Mouse (Mus musculus) embryonic facial prominence, embryonic 14.5 days (tissue): Measurements from ENCODE around the gene Gpr68. TPM values are rescaled to one million over a fixed set of nuclear protein-coding genes. Genes with fewer than 3 reads are reported as not detected.

ENCODE experiments used
- ATAC-seq: fragments of 200-750 bp; cut with Nextera tagmentation; 2 replicates; pipeline ENCODE4 v1.8.0; 2017; ENCODE audit warnings: low read depth, moderate number of reproducible peaks, moderate TSS enrichment
- DNase-seq: peaks from one replicate; pipeline ENCODE4 v3.0.0-alpha.2; 2015; ENCODE audit warnings: low spot score
- H3K27ac ChIP-seq: fragments of 300-500 bp; sonication (generic); replicated peaks from 2 replicates; pipeline ENCODE4 v1.5.1; 2014; ENCODE audit warnings: low read depth, mild to moderate bottlenecking, low read length, moderate library complexity
- H3K27me3 ChIP-seq: fragments of 300-500 bp; sonication (generic); replicated peaks from 2 replicates; pipeline ENCODE4 v1.6.1; 2014; ENCODE audit warnings: low read length; ENCODE audit not compliant: control insufficient read depth, insufficient read depth
- H3K36me3 ChIP-seq: fragments of 300-500 bp; sonication (generic); 2 replicates; pipeline ENCODE4 v1.6.1; 2014; ENCODE audit warnings: low read length, mixed read lengths; ENCODE audit not compliant: control insufficient read depth, insufficient read depth
- H3K4me1 ChIP-seq: fragments of 300-500 bp; sonication (generic); 2 replicates; pipeline ENCODE4 v1.6.1; 2014; ENCODE audit warnings: antibody characterized with exemption, low read length; ENCODE audit not compliant: control insufficient read depth, insufficient read depth
- H3K4me2 ChIP-seq: fragments of 300-500 bp; sonication (generic); 2 replicates; pipeline ENCODE4 v1.6.1; 2014; ENCODE audit warnings: low read depth, mild to moderate bottlenecking, low read length, moderate library complexity, mixed read lengths
- H3K4me3 ChIP-seq: fragments of 300-500 bp; sonication (generic); 2 replicates; pipeline ENCODE4 v1.5.1; 2014; ENCODE audit warnings: low read depth, mild to moderate bottlenecking, low read length
- H3K9ac ChIP-seq: fragments of 300-500 bp; sonication (generic); 2 replicates; pipeline ENCODE4 v1.6.1; 2014; ENCODE audit warnings: low read depth, mild to moderate bottlenecking, low read length, moderate library complexity, mixed read lengths
- H3K9me3 ChIP-seq: fragments of 300-500 bp; sonication (generic); 2 replicates; pipeline ENCODE4 v1.6.1; 2016; ENCODE audit warnings: low read length; ENCODE audit not compliant: control insufficient read depth
- WGBS: fragments of 180-500 bp; shearing (Covaris S2); extraction: QIAGEN DNeasy Blood & Tissue Kit; methylation state at CpG from one replicate; pipeline ENCODE4 v1.1.7; 2014; 5-methylcytosine and 5-hydroxymethylcytosine counted together
- polyA plus RNA-seq: library from polyadenylated mRNA; unstranded; fragments of >200 nt; fragmentation: Nextera tagmentation; extraction: Ambion mirVana; gene quantifications from 2 replicates; pipeline ENCODE4 v1.2.1, GENCODE M21; 2014

Gene Gpr68
- polyA plus RNA-seq, 1 experiment from 2014 or later: 0.46 TPM

DNA sequence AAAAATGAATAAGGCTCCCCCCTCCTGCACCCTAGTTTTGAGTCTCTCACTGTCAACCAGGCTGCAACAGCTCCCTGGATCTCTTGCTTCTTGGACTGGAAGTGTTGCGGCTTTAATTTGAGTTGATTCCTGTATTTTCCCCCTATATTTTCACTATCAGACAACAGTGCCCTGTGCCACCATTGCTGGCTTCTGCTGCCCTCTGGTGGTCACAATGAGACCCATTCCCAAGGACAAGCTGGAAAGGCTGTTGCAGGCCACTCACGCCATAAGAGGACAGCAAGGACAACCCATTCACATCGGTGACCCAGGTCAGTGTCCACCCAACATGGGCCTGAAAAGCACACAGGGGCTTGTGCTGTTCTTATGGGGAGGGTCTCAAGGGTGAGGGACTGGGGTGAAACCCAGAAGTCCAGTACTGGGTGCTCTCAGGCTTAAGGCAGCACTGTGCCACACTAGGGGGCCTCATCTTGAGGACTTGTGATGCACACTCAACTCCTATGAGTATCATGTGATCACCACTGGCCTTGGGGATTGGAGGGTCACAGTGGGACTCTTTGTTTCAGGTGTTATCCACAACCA is 66.7 kb downstream of the Gpr68 start:
- Histone ChIP-seq H3K4me2 (no peak overlapping the region), H3K36me3 (no peaks in the 10 kb centered on the region), H3K9ac (no peak overlapping the region), H3K27ac (no peak overlapping the region), H3K4me1 (no peaks in the 10 kb centered on the region), H3K4me3 (no peak overlapping the region), H3K27me3 (no peaks in the 10 kb centered on the region), H3K9me3 (no peaks in the 10 kb centered on the region)
- WGBS: 13% methylated on average over 3 of the region's 3 CpGs
- peak; percentile 64 for ATAC-seq
- peak; percentile 81 for DNase-seq

DNA sequence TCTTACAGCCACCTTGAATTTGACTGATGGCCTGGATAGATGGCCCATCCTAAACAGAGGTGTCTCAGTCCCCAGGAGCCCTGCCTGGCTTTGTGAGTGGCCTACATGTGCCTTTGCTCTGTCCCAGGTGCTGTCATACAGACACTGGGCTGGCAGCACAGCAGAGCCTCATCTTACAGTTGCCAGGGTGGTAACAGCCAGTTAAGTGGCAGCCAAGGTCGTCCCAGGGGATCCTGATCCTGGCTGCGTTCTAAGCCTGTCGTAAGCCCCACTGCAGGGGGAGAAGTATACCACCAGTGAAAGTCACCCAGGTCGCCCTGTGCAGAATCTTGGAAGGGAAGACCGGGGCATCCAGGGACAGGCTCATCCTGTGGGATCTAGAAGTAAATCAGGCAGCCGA is 68.1 kb downstream of the Gpr68 start:
- Histone ChIP-seq H3K4me3 (no peak overlapping the region), H3K27me3 (no peaks in the 10 kb centered on the region), H3K27ac (no peak overlapping the region), H3K9me3 (no peaks in the 10 kb centered on the region), H3K4me2 (no peak overlapping the region), H3K36me3 (no peaks in the 10 kb centered on the region), H3K9ac (no peak overlapping the region), H3K4me1 (no peaks in the 10 kb centered on the region)
- WGBS: 85% methylated on average over 6 of the region's 6 CpGs
- ATAC-seq: no peak; the same call in 1 of the 2 replicates
- DNase-seq: no peak

DNA sequence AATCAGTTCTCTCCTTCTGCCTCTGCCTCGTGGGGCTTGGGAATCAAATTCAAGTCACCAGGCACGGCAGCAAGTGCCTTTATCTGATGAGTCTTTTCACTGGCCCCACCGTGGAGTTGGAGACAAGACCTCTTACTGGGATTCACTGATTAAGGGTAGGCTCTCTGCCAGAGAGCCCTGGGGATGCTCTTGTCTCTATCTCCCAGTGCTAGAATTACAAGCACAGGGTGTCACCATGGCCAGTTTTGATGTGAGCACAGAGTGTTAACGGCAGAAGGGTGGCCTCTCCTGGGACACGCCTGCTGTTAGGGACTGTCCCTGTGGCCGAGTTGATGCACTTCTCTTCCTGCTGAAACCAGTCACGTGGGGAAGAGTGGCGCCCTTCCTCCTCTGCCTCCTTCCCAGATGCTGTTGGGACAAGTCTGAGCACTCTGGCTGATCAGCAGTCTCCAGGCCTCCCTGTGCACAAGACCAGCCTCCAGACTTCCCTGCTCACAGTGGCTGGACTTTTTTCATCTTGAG is 68.9 kb downstream of the Gpr68 start:
- H3K4me2 ChIP-seq: no peak overlapping the region
- no peak overlapping the region for H3K9ac ChIP-seq
- no peaks in the 10 kb centered on the region for H3K9me3 ChIP-seq
- H3K36me3 ChIP-seq: no peaks in the 10 kb centered on the region
- no peak overlapping the region for H3K27ac ChIP-seq
- 31% methylated on average over 8 of the region's 8 CpGs for WGBS
- ATAC-seq: no peak
- no peaks in the 10 kb centered on the region for H3K4me1 ChIP-seq
- no peak for DNase-seq
- H3K27me3 ChIP-seq: no peaks in the 10 kb centered on the region
- no peak overlapping the region for H3K4me3 ChIP-seq

DNA sequence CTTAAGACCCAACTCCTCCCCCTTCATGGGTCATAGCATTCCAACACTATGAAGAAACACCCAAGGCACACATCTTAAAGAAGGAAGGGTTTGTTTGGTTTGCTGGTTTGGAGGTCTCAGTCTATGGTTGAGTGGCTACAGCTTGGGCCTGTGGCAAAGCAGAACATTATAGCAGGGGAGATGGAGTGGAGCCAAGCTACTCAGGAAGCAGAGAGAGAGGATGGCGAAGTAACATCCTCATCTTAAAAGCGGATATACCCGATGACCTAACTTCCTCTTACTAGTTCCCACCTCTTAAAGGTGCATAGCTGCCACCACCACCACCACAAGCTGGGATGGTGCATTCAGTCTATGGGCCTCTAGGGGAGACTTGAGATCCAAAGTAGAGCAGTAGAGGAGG is 70.8 kb downstream of the Gpr68 start:
- WGBS: 96% methylated on average over 3 of the region's 3 CpGs
- no peak overlapping the region for H3K4me2 ChIP-seq
- no peak overlapping the region for H3K9ac ChIP-seq
- no peaks in the 10 kb centered on the region for H3K9me3 ChIP-seq
- H3K4me1 ChIP-seq: no peaks in the 10 kb centered on the region
- ATAC-seq (no peak), DNase-seq (no peak)
- no peaks in the 10 kb centered on the region for H3K36me3 ChIP-seq
- H3K4me3 ChIP-seq: no peak overlapping the region
- H3K27me3 ChIP-seq: no peaks in the 10 kb centered on the region
- no peak overlapping the region for H3K27ac ChIP-seq

DNA sequence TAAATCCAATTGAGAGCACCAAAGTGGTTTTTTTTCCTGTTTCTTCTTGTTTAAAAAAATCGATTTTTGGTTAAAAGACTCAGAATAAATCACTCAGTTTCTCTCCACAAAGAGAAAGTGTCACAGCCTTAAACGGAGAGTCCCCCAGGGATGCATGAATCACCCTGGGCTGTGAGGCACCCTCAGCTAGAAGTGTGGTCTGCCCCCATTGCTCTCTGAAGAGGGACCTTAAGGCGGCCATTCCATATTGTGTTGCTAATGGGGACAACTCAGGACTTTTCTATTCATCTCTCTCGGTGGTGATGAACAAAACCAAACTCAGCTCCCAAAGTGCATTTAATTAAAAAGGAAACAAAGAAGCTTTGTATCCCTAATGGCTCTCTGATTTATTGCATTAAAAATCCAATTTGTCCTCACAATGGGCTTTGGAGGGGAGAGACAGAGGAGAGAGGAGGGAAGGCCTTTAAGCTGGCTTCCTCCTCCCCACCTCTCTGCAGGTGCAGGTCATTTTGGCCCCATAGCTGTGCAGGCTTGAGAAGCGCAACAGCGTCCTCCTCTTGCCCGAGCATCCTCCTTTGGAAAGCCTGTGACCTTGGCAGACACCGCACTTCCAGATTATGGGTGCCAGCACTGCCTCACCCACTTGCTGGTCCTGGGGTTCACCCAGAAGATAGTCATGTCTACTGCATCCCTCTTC is 76.2 kb downstream of the Gpr68 start:
- Histone ChIP-seq H3K27me3 (no peaks in the 10 kb centered on the region), H3K4me2 (no peak overlapping the region), H3K27ac (no peak overlapping the region), H3K9ac (no peak overlapping the region), H3K4me3 (no peak overlapping the region), H3K36me3 (no peaks in the 10 kb centered on the region), H3K9me3 (no peaks in the 10 kb centered on the region), H3K4me1 (no peaks in the 10 kb centered on the region)
- no peak for ATAC-seq
- WGBS: 41% methylated on average over 8 of the region's 8 CpGs
- DNase-seq: no peak

DNA sequence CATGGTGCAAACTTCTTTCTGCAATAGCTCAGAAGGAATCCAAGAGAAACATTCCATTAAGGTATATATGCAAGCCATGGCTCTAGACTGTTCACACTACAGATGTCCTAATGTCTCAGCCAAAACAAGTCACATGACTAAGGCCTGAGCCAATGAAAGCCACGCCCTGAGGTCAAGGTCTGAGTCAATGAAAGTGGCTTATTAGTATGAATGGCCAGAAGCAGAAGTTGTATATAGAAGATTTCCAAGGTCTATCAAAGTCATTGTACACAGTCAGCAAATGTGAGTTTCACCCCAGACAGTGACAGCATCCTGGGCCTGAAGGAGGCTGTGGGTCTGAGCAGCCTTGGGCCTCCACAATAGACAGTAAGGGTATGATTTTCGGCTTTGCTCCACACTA is 77.0 kb downstream of the Gpr68 start:
- H3K4me3 ChIP-seq: no peak overlapping the region
- H3K9ac ChIP-seq: no peak overlapping the region
- no peaks in the 10 kb centered on the region for H3K4me1 ChIP-seq
- H3K27me3 ChIP-seq: no peaks in the 10 kb centered on the region
- no peak overlapping the region for H3K27ac ChIP-seq
- ATAC-seq (no peak), DNase-seq (no peak)
- WGBS: 70% methylated on average over 2 of the region's 2 CpGs
- H3K36me3 ChIP-seq: no peaks in the 10 kb centered on the region
- no peak overlapping the region for H3K4me2 ChIP-seq
- no peaks in the 10 kb centered on the region for H3K9me3 ChIP-seq

Other genes starting within 250 kb of the Gpr68 start
- gene Rps6ka5, start 181.2 kb downstream of the Gpr68 start, polyA plus RNA-seq: 4.8 and 5.2 TPM in 2 replicates
- gene Dglucy, start 129.1 kb downstream of the Gpr68 start, polyA plus RNA-seq: 4.4 and 4.9 TPM in 2 replicates
- 5.5 and 6.9 TPM in 2 replicates for gene Ccdc88c, start 120.9 kb upstream of the Gpr68 start, polyA plus RNA-seq
- 33.9 and 36.4 TPM in 2 replicates for gene Ppp4r3a, start 175.5 kb upstream of the Gpr68 start, polyA plus RNA-seq